Mouse (Mus musculus): ENCODE results near the gene Crabp2.

DNA sequence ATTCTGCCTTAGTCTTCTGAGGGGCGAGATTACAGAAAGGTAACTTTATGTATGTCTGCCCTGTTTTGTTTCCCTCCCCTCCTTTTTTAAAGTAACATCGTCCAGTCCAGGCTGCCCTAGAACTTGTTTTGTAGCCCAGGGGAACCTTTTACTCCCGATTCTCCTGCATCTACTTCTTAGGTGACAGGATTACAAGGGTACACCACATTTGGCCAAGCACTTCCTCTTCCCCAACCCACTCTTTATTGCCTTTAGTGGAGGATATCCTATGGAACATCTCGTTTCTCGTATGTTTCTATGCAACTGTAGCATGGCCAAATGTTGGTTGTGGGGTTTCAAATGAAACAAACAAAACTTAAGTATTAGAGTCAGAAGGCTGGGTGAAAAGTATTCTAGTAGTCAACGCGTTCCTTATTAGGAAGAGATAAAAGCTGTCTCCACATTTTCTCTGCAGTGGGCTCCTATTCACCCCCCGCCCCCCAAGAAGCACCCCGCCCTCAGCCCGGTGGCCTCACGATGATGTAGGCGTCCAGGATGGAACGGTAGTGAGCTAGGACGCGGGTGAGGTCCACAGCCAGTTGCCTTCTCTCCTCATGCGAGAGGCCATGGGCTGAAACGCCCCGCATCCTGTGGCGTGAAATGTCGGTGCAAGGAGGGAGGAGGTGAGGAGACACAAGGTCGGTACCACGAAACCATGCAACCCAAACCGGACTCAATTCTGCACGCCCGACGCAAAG is 19.0 kb upstream of the Crabp2 start:
- TF ChIP-seq POLR2A (IDR thresholded peaks at IDR 0.05; ENCODE audit: low read depth, low read length) (no peak), ETS1 (conservative IDR thresholded peaks at IDR 0.05; ENCODE audit: low read depth, low read length) (no peak), CTCF (conservative IDR thresholded peaks at IDR 0.05 in 1 of 2, IDR thresholded peaks at IDR 0.05 in 1 of 2; ENCODE audit: low read depth in 2 of 2, low read length in 2 of 2) (no peak), ZC3H11A (IDR thresholded peaks at IDR 0.05; ENCODE audit: low read depth, low read length) (no peak), MEF2A (IDR thresholded peaks at IDR 0.05; ENCODE audit: borderline replicate concordance, low read depth, low read length) (no peak), EP300 (IDR thresholded peaks at IDR 0.05; ENCODE audit: low read length) (no peak), TCF12 (IDR thresholded peaks at IDR 0.05; ENCODE audit: low read depth, low read length) (no peak), SIN3A (IDR thresholded peaks at IDR 0.05; ENCODE audit: low read length) (no peak), IRF4 (IDR thresholded peaks at IDR 0.05; ENCODE audit: low read depth, low read length) (no peak)
